Mouse (Mus musculus): Measurements from ENCODE around the gene Ggta1. TPM values are rescaled to one million over a fixed set of nuclear protein-coding genes. Genes with fewer than 3 reads are reported as not detected.
"Not testable (repeated sequence)": the region's sequence is repeated elsewhere in the genome, so short reads cannot be mapped to it uniquely, and the experiment has no call there.

Ggta1 gene
- polyA plus RNA-seq, 1 experiment from 2014 or later, result 38.1 TPM

DNA sequence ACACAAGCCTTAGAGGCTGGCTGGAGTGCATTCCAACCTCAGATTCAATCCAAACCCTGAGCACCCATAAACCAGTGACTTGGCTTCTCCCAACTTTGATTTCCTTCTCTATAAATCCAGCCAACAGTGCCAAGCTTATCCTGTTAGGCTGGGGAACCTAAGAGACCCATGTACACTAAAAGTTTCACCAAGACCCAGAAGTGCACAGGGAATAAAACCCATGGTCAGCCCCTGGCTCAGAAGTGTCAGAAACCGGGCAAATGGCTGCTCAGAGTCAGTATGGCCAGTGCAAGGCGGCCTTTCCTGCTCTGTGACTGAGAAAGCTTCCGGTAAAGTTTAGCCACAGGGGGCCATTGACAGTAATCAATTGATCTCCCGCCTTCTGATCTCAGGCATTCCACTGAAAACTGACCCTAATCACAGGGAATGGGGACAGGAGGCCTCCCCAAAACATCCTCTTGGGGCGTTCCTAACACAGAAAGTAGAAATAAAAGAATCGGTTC, 2.6 kb downstream of the Ggta1 start:
- H3K9me3 ChIP-seq (replicated peaks; ENCODE audit: control insufficient read depth, low read length), result no peaks in the 10 kb centered on the region
- peak overlapping the region; percentile 88 for H3K27ac ChIP-seq (ENCODE audit: low read depth, low read length)
- no peaks in the 10 kb centered on the region for H3K27me3 ChIP-seq (ENCODE audit: control insufficient read depth, insufficient read depth, low read length)
- H3K4me2 ChIP-seq, result peak overlapping the region; percentile 91
- peak overlapping the region; percentile 87 for H3K9ac ChIP-seq (ENCODE audit: low read depth, low read length)
- H3K4me3 ChIP-seq (ENCODE audit: low read depth, low read length), result peak overlapping the region; percentile 79
- whole genome bisulfite sequencing (ENCODE audit: insufficient replicate concordance), result 13% methylated on average over 6 of the region's 6 CpGs
- peaks cover 23% of the 10 kb centered on the region for H3K4me1 ChIP-seq (ENCODE audit: control insufficient read depth, insufficient read depth, low read length)
- no peak for ATAC-seq (replicated peaks; ENCODE audit: insufficient number of reproducible peaks, low FRiP score, low TSS enrichment)
- H3K36me3 ChIP-seq (ENCODE audit: control insufficient read depth, insufficient read depth, low read length), result no peaks in the 10 kb centered on the region

- ATAC-seq (replicated peaks; ENCODE audit: insufficient number of reproducible peaks, low FRiP score, low TSS enrichment), result no peak
- Histone ChIP-seq H3K4me3 (ENCODE audit: low read depth, low read length) (peak overlapping the region; percentile 79; the same call in 1 of the 2 replicates), H3K9me3 (replicated peaks; ENCODE audit: control insufficient read depth, low read length) (no peaks in the 10 kb centered on the region), H3K27me3 (ENCODE audit: control insufficient read depth, insufficient read depth, low read length) (no peaks in the 10 kb centered on the region), H3K4me1 (ENCODE audit: control insufficient read depth, insufficient read depth, low read length) (peaks cover 23% of the 10 kb centered on the region), H3K9ac (ENCODE audit: low read depth, low read length) (no peak overlapping the region), H3K4me2 (peak overlapping the region; percentile 30), H3K27ac (ENCODE audit: low read depth, low read length) (no peak overlapping the region), H3K36me3 (ENCODE audit: control insufficient read depth, insufficient read depth, low read length) (no peaks in the 10 kb centered on the region)
Observed at GRCm38 (mm10) chr2:35459316-35459715, 3.7 kb downstream of the Ggta1 start.

DNA sequence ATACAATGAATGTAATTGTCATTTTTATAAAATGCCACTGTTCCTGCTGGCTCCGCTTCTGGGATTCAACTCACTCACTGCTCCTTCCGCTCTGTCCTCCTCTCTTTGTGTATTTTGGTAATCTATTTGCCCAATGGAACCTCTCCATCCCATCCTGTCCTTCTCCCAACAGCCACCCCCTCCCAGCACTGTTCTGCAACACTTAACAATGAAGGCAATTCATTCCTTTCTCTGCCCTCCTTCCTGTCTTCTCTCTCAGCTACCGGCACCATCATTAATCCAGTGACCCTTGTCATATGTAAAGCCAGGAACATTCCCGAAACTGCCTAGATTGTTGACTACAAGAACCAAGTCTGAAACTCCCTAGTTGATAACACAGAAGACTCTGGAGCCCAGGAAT, 4.6 kb downstream of the Ggta1 start:
- Histone ChIP-seq H3K4me2 (no peak overlapping the region), H3K4me3 (ENCODE audit: low read depth, low read length) (no peak overlapping the region), H3K27ac (ENCODE audit: low read depth, low read length) (peak overlapping the region; percentile 22; the same call in 1 of the 2 replicates), H3K9ac (ENCODE audit: low read depth, low read length) (no peak overlapping the region), H3K4me1 (ENCODE audit: control insufficient read depth, insufficient read depth, low read length) (peaks cover 18% of the 10 kb centered on the region), H3K36me3 (ENCODE audit: control insufficient read depth, insufficient read depth, low read length) (no peaks in the 10 kb centered on the region), H3K9me3 (replicated peaks; ENCODE audit: control insufficient read depth, low read length) (no peaks in the 10 kb centered on the region), H3K27me3 (ENCODE audit: control insufficient read depth, insufficient read depth, low read length) (no peaks in the 10 kb centered on the region)
- WGBS (ENCODE audit: insufficient replicate concordance), result 73% methylated on average over 4 of the region's 4 CpGs
- ATAC-seq (replicated peaks; ENCODE audit: insufficient number of reproducible peaks, low FRiP score, low TSS enrichment), result no peak

GRCm38 (mm10) chr2:35453736-35454135, 9.3 kb downstream of the Ggta1 start:
- H3K9ac ChIP-seq (ENCODE audit: low read depth, low read length), result no peak overlapping the region
- H3K27me3 ChIP-seq (ENCODE audit: control insufficient read depth, insufficient read depth, low read length), result no peaks in the 10 kb centered on the region
- no peak for ATAC-seq (replicated peaks; ENCODE audit: insufficient number of reproducible peaks, low FRiP score, low TSS enrichment)
- H3K4me2 ChIP-seq, result no peak overlapping the region
- H3K4me3 ChIP-seq (ENCODE audit: low read depth, low read length), result no peak overlapping the region
- no peak overlapping the region for H3K27ac ChIP-seq (ENCODE audit: low read depth, low read length)
- no peaks in the 10 kb centered on the region for H3K36me3 ChIP-seq (ENCODE audit: control insufficient read depth, insufficient read depth, low read length)
- WGBS (ENCODE audit: insufficient replicate concordance), result 68% methylated on average over 3 of the region's 3 CpGs
- H3K9me3 ChIP-seq (replicated peaks; ENCODE audit: control insufficient read depth, low read length), result no peaks in the 10 kb centered on the region
- peaks cover 35% of the 10 kb centered on the region for H3K4me1 ChIP-seq (ENCODE audit: control insufficient read depth, insufficient read depth, low read length)

- not testable (repeated sequence) for H3K4me2 ChIP-seq; H3K4me3 ChIP-seq (ENCODE audit: low read depth, low read length); H3K9ac ChIP-seq (ENCODE audit: low read depth, low read length); H3K36me3 ChIP-seq (ENCODE audit: control insufficient read depth, insufficient read depth, low read length); ATAC-seq (replicated peaks; ENCODE audit: insufficient number of reproducible peaks, low FRiP score, low TSS enrichment); H3K9me3 ChIP-seq (replicated peaks; ENCODE audit: control insufficient read depth, low read length); H3K27ac ChIP-seq (ENCODE audit: low read depth, low read length); H3K27me3 ChIP-seq (ENCODE audit: control insufficient read depth, insufficient read depth, low read length)
- WGBS (ENCODE audit: insufficient replicate concordance), result 86% methylated on average over 6 of the region's 6 CpGs
- H3K4me1 ChIP-seq (ENCODE audit: control insufficient read depth, insufficient read depth, low read length), result peaks cover 41% of the 10 kb centered on the region
Observed at GRCm38 (mm10) chr2:35452695-35453094, 10.3 kb downstream of the Ggta1 start.

GRCm38 (mm10) chr2:35451484-35452050, 11.5 kb downstream of the Ggta1 start:
- Histone ChIP-seq H3K9ac (ENCODE audit: low read depth, low read length) (no peak overlapping the region), H3K36me3 (ENCODE audit: control insufficient read depth, insufficient read depth, low read length) (no peaks in the 10 kb centered on the region), H3K4me3 (ENCODE audit: low read depth, low read length) (no peak overlapping the region), H3K9me3 (replicated peaks; ENCODE audit: control insufficient read depth, low read length) (no peaks in the 10 kb centered on the region), H3K27me3 (ENCODE audit: control insufficient read depth, insufficient read depth, low read length) (no peaks in the 10 kb centered on the region), H3K4me1 (ENCODE audit: control insufficient read depth, insufficient read depth, low read length) (peaks cover 46% of the 10 kb centered on the region), H3K4me2 (no peak overlapping the region), H3K27ac (ENCODE audit: low read depth, low read length) (no peak overlapping the region)
- ATAC-seq (replicated peaks; ENCODE audit: insufficient number of reproducible peaks, low FRiP score, low TSS enrichment), result no peak
- WGBS (ENCODE audit: insufficient replicate concordance), result 81% methylated on average over 5 of the region's 5 CpGs

GRCm38 (mm10) chr2:35450856-35451255, 12.2 kb downstream of the Ggta1 start:
- H3K4me2 ChIP-seq, result no peak overlapping the region
- no peaks in the 10 kb centered on the region for H3K27me3 ChIP-seq (ENCODE audit: control insufficient read depth, insufficient read depth, low read length)
- H3K9me3 ChIP-seq (replicated peaks; ENCODE audit: control insufficient read depth, low read length), result no peaks in the 10 kb centered on the region
- peaks cover 53% of the 10 kb centered on the region for H3K4me1 ChIP-seq (ENCODE audit: control insufficient read depth, insufficient read depth, low read length)
- H3K27ac ChIP-seq (ENCODE audit: low read depth, low read length), result no peak overlapping the region
- no peak overlapping the region for H3K9ac ChIP-seq (ENCODE audit: low read depth, low read length)
- no peaks in the 10 kb centered on the region for H3K36me3 ChIP-seq (ENCODE audit: control insufficient read depth, insufficient read depth, low read length)
- no peak for ATAC-seq (replicated peaks; ENCODE audit: insufficient number of reproducible peaks, low FRiP score, low TSS enrichment)
- WGBS (ENCODE audit: insufficient replicate concordance), result 77% methylated on average over 4 of the region's 4 CpGs
- no peak overlapping the region for H3K4me3 ChIP-seq (ENCODE audit: low read depth, low read length)

GRCm38 (mm10) chr2:35449687-35450622, 13.1 kb downstream of the Ggta1 start:
- Histone ChIP-seq H3K4me1 (ENCODE audit: control insufficient read depth, insufficient read depth, low read length) (peaks cover 62% of the 10 kb centered on the region), H3K9me3 (replicated peaks; ENCODE audit: control insufficient read depth, low read length) (no peaks in the 10 kb centered on the region), H3K4me3 (ENCODE audit: low read depth, low read length) (no peak overlapping the region), H3K36me3 (ENCODE audit: control insufficient read depth, insufficient read depth, low read length) (no peaks in the 10 kb centered on the region), H3K27me3 (ENCODE audit: control insufficient read depth, insufficient read depth, low read length) (no peaks in the 10 kb centered on the region), H3K9ac (ENCODE audit: low read depth, low read length) (no peak overlapping the region), H3K4me2 (no peak overlapping the region), H3K27ac (ENCODE audit: low read depth, low read length) (peak overlapping the region; percentile 3; the same call in 1 of the 2 replicates)
- 64% methylated on average over 12 of the region's 12 CpGs for WGBS (ENCODE audit: insufficient replicate concordance)
- no peak for ATAC-seq (replicated peaks; ENCODE audit: insufficient number of reproducible peaks, low FRiP score, low TSS enrichment)

Measured in heart, embryonic 11.5 days (tissue).